Mouse (Mus musculus) gastrocnemius, postnatal 36 days (tissue): ENCODE results near the gene Crip2. TPM values are rescaled to one million over a fixed set of nuclear protein-coding genes. Genes with fewer than 3 reads are reported as not detected.

Source experiments
- DNase-seq, 2 experiments: peaks; one replicate each; pipeline ENCODE4 v3.0.0; 2022
- intact Hi-C: fragments of 180-260 bp; cut with DNase I; formaldehyde crosslinking; loops from one replicate; pipeline ENCODE4 v1.15.1; 2025
- total RNA-seq, 2 experiments: library from RNA; stranded (reverse); gene quantifications; 2 replicates each; pipeline ENCODE4 v1.2.3; 2021

Crip2 gene
- total RNA-seq, 2 experiments from 2014 or later, result 30.9 to 39.3 TPM

GRCm38 (mm10) chr12:113124726-113125125 is 15.3 kb upstream of the Crip2 start:
- intact Hi-C loops, result no loop called here
- no peak for DNase-seq

- DNase-seq, result no peak
- intact Hi-C loops, result no loop called here
Observed at GRCm38 (mm10) chr12:113130732-113131131, 9.3 kb upstream of the Crip2 start.

DNA sequence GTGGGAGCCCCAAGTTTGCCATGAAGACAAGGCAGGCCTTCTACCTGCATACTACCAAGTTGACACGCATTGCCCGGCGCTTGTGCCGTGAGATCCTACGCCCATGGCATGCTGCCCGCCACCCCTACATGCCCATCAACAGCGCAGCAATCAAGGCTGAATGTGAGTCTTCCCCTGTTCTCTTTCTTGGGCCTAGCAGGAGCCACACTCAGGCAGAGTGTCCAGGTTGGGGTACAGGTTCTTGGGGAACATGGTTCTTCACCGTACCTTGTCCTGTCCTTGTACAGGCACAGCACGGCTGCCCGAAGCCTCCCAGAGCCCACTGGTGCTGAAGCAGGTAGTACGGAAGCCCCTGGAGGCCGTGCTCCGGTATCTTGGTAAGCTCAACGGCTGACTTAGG is 8.4 kb upstream of the Crip2 start:
- intact Hi-C loops, result no loop called here
- DNase-seq, result no peak

GRCm38 (mm10) chr12:113132567-113132966 is 7.5 kb upstream of the Crip2 start:
- intact Hi-C loops, result no loop called here
- DNase-seq, result peak in 1 of 2 experiments; percentile 60

- DNase-seq, result no peak
- intact Hi-C loops, result no loop called here
Observed at GRCm38 (mm10) chr12:113133260-113133659, 6.8 kb upstream of the Crip2 start.

GRCm38 (mm10) chr12:113133861-113134403 is 6.1 kb upstream of the Crip2 start:
- intact Hi-C loops, result no loop called here
- DNase-seq, result no peak

- DNase-seq, result no peak
- intact Hi-C loops, result no loop called here
Observed at GRCm38 (mm10) chr12:113134502-113134901, 5.5 kb upstream of the Crip2 start.

GRCm38 (mm10) chr12:113135401-113135800 is 4.6 kb upstream of the Crip2 start:
- intact Hi-C loops, result no loop called here
- DNase-seq, result no peak

- intact Hi-C loops, result no loop called here
- no peak for DNase-seq
Observed at GRCm38 (mm10) chr12:113136492-113137020, 3.5 kb upstream of the Crip2 start.

DNA sequence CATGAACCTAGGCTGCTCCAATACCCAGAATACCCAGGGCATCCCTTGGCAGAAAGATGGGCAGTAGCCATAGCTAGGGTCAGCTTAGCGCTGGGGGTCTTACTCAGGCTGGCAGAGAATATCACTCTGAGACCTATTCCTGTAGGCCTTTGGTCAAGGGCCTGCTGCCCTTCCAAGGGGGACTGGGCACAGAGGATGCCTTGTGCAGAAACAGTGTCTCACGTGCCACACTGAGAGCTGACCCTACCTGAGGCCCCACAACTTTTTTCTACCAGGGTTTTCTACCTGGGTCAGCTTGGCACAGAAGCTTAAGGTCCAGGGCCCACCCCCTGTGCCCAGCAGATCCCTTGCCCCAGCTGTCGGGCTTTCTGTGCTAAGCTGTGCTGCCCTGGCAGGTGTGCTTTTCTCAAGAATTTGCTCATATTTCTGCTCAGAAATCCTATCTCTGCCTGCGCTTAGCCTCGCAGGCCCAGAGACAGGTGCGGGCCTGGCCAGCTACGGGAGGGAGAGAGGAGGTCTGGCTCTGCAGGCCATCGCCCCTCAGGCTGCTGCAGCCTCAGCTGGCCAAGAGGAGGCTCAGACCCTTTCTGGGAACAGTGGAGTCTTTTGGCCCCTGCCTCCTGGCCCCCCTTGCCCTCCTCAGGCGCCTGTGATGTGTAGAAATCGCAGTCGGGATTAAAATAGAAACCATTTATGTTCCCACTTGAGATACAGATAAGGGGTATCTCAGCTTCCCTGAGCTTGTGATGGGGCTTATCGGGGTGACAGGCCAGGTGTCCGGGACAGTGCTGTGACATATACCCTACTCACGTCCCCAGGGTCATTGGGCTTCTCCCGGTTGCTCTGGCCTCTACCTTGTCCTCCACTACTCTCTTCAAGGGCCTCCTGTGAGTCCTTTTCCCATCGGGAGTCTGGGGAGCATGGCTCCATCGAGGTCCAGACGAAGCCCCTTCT is 2.5 kb upstream of the Crip2 start:
- no peak for DNase-seq
- intact Hi-C loops, result no loop called here

DNA sequence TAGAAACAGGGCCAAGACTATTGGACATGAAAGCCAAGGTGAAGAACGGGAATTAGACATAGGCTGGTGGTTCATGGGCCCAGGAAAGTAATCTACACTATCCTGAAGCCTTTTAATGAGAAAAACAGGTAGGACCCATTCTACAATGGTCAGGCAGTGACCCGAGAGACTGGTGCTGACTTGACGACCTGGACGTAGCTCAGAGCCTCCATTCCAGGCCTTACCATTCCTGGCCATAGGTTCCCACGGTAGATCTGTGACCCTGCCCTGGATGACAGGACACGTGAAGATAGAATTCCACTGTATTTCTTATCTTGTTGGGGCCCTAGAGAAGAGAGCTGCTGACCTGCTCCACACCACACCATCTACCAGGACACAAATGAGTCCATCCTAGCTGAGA is 1.7 kb upstream of the Crip2 start:
- no peak for DNase-seq
- intact Hi-C loops, result no loop called here

- DNase-seq, result no peak
- intact Hi-C loops, result no loop called here
Observed at GRCm38 (mm10) chr12:113138901-113139864, 853 bp upstream of the Crip2 start.

DNA sequence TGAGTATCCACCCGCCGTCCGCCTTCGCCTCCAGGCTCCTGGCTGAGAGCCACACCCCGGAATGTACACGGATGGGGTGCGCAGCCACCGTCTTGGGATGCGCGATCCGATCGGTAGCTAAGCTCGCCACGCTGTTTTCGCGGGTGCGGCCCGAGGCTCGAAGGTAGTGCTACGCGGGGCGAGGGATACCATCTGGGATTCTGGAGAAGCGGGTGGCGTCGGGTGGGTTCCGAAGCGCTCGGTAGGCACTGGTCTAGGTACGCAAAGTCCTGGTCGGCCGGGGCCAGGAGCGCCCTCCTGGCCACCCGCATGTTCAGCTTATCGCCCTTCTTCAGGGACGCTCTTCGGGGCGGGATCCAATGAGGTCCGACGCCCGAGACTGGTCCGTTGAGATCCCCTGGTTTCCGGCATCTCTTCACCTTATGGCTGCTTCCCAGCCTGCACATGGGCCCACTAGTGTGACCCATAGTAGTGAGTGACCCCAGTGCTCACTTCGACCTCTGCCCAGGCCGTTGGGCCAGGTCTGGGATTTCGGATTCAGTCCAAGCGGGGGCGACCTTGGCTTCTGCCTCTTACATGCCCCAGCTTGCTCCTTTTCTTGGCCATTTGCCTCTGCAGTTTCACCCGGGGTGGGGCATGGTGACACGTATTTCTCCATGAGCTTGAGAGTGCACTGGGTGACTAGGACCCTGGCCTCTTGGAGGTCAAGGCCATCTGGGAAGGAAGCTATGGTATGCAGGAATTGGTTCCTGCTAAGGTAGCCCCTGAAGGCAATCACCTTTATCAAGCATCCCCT is 778 bp downstream of the Crip2 start:
- peak in 1 of 2 experiments; percentile 49 for DNase-seq
- intact Hi-C loops, result no loop called here

DNA sequence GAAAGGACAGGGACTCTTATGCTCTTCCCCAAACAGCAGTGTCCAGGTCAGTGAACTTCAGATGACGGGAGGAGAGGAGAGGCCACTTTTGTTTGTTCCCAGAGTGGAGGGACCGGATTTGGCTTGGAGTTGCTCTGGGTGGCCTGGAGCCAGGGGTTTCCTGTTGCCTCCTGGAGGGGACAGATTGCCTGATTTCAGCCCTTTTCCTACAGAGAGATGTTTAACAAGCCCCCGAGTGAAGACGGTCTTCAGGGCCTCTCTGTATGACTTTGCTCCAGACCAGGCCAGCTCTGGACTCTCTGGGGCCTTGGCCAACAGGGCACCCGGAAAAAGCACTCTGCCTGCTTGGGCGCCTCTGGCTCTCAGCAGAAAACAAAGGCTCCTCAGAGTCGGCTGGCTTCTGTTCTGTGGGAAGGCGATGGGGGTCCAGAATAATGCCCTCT is 1.5 kb downstream of the Crip2 start:
- intact Hi-C loops, result no loop called here
- peak; percentile 63 to 70 for DNase-seq

DNA sequence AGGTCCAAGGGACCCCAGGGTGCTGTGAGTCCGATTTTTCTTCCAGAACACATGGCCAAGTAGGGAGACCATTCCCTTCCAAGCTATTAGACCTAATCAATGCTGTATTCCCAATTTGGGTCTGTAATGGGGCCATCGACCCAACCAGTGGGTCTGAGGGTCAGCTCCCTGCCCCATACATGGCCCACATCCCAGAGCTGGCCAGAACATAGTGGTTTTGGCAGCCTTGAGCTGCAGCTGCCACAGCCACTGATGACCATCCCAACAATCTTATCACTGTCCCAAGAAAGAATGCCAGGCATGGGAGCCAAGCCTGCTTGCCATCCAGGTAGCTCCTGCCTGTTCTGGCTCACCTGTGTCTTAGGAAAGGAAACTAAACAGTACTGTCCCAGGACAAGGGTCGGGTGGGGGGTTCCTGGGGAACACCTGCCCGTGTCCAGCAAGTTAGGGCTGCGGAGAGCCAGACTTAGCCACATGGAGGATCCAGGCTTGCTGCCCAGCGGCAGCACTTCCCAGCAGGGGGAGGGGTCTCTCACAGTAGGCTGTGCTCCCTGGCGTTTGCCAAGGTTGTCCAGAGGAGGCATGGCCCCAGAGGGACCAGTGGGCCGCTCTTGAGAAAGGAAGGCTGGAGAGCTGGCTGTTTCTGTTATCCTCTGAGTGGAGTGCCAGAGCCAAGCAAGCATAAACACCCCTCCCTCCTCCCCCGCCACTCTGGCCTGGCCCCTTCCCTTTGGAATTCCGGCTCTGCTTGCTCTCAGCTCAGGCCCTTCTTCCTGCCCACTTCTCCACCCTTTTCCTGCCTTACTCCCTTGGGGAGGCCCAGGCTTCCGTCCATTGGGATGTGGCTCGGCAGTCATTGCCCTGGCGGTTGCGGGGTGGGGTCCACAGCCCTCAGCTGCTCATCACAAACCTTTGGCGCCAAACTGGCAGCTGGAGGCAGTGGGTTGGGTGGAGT is 2.3 kb downstream of the Crip2 start:
- intact Hi-C loops, result no loop called here
- peak; percentile 74 to 83 for DNase-seq

DNA sequence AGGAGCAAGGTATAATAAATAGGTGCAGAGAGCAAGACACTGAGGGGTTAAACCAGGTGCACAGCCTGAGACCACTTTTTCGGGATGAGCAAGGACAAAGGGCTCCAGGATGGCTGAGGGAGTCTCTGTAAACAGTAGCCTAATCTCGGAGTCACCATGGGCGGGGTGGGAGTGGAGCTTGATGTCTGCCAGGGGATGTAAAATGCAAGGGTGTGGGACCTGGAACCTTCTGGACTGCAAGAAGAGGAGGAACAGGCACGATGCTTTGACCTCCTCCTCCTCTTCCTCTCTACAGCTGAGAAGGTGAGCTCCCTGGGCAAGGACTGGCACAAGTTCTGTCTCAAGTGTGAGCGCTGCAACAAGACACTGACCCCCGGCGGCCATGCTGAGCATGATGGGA is 3.1 kb downstream of the Crip2 start:
- no peak for DNase-seq
- intact Hi-C loops, result no loop called here

- intact Hi-C loops, result no loop called here
- DNase-seq, result no peak
Observed at GRCm38 (mm10) chr12:113144001-113144756, 4.1 kb downstream of the Crip2 start.

DNA sequence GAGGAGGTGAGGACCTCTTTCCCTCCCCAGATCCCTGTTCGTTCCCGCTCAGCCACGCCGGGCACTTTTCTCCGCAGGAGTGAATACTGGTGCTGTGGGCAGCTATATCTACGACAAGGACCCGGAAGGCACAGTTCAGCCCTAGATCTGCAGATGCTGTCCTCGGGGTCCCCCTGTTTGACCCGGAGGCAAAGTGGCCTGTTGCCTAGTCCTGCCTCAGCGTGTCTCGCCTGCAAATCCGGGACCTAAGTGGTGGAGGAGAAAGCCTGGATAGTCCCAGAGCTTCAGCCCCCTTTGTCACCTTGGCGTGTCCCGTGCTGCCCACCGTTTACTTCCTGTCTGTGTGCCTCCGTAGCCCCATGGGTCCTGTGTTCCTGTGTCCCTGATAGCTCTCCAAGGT is 4.8 kb downstream of the Crip2 start:
- intact Hi-C loops, result no loop called here
- no peak for DNase-seq
